Mouse (Mus musculus) E14TG2a.4 (cell line): ENCODE measurements around the gene Armc3.
A peak's percentile ranks its signal among the peaks of the same experiment; 100 is the strongest.

Source experiments
- H3K27me3 ChIP-seq: 2 replicates; pipeline ENCODE4 v1.6.1; 2014; ENCODE audit warnings: low read length, control low read depth; ENCODE audit not compliant: insufficient read depth
- H3K36me3 ChIP-seq: 2 replicates; pipeline ENCODE4 v1.6.1; 2014; ENCODE audit warnings: low read length, control low read depth; ENCODE audit not compliant: insufficient read depth
- H3K4me1 ChIP-seq: replicated peaks from 2 replicates; pipeline ENCODE4 v1.6.1; 2014; ENCODE audit warnings: low read depth, low read length, control low read depth
- H3K4me3 ChIP-seq: replicated peaks from 2 replicates; pipeline ENCODE4 v1.5.1; 2014; ENCODE audit warnings: mild to moderate bottlenecking, low read length
- H3K9me3 ChIP-seq: 2 replicates; pipeline ENCODE4 v1.6.1; 2014; ENCODE audit warnings: low read length, control low read depth
- CTCF ChIP-seq: conservative IDR thresholded peaks from 2 replicates; pipeline ENCODE4 v1.5.1; 2014; ENCODE audit warnings: low read length
- NANOG ChIP-seq: IDR thresholded peaks from 2 replicates; pipeline ENCODE4 v1.6.1; 2014; ENCODE audit warnings: borderline replicate concordance, low read length, mixed read lengths
- POU5F1 ChIP-seq: IDR thresholded peaks from 2 replicates; pipeline ENCODE4 v1.6.1; 2014; ENCODE audit warnings: low read length, borderline replicate concordance

Armc3 gene

DNA sequence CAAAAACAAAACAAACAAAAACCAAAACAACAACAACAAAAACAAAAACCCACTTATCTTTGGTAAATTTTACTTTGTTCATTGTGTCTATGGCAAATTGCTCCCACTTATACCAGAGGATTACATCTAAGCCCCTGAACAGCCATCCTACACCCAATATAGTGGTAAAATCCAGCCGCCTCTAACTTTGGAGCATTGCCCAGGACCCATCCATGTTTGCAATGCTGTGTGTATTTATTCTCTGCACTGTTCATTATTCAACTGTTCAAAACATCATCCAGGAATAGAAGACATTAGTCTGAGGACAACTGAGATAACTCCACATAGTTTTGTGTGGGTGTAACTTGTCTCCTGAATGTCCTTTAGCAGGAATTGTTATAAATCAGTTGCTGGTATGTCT lies 1.0 kb downstream of the Armc3 start:
- no peaks in the 10 kb centered on the region for H3K36me3 ChIP-seq
- H3K4me3 ChIP-seq, result no peak overlapping the region
- TF ChIP-seq POU5F1 (no peak), CTCF (no peak), NANOG (no peak)
- peaks cover 20% of the 10 kb centered on the region for H3K9me3 ChIP-seq
- H3K27me3 ChIP-seq, result 0 out of 2 replicates have a peak, but pooled peaks cover 4% of the 10 kb centered on the region
- H3K4me1 ChIP-seq, result peaks cover 13% of the 10 kb centered on the region

DNA sequence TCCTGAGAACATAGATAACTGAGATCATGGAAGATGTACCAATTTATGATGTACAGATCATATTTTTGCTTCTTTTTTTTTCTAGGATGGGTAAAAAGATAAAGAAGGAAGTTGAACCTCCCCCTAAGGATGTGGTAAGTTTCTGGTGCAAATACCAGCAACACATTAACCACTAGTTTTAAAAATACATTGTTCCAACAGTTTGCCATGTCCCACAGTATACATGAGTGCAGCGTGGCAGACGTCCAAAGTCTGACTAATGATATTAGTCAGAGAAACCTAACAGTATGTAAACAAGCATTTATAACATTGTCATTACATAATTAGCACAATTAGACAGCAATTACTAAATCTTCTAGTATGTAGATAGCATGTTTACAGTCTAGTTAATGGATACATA lies 2.6 kb downstream of the Armc3 start:
- no peak overlapping the region for H3K4me3 ChIP-seq
- peaks cover 13% of the 10 kb centered on the region for H3K4me1 ChIP-seq
- peaks cover 20% of the 10 kb centered on the region for H3K9me3 ChIP-seq
- no peak for TF ChIP-seq CTCF
- no peak for TF ChIP-seq POU5F1
- TF ChIP-seq NANOG, result no peak
- H3K27me3 ChIP-seq, result 0 out of 2 replicates have a peak, but pooled peaks cover 4% of the 10 kb centered on the region
- no peaks in the 10 kb centered on the region for H3K36me3 ChIP-seq

DNA sequence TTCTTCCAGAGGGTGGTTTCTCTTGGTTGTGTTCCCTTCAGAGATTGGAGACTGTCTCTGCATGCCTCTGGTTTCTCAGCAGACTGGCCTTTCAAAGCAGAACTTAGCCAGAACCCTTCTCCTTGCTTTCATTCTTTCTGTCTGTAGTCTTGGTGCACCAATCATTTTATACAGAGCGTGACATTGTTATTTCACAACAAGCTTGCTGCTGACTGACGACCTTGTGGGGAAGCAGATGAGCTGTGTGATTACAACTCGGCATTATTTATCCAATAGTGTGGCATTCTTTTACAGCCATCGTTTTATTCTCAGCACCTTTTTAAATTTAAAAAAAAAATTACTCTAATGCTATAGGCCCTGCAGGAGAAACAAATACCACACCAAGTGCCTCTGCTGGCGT lies 35.2 kb downstream of the Armc3 start:
- Histone ChIP-seq H3K9me3 (peaks cover 25% of the 10 kb centered on the region), H3K36me3 (no peaks in the 10 kb centered on the region), H3K4me3 (no peak overlapping the region), H3K27me3 (no peaks in the 10 kb centered on the region), H3K4me1 (no peaks in the 10 kb centered on the region; the same call in 1 of the 2 replicates)
- no peak for TF ChIP-seq CTCF
- TF ChIP-seq NANOG, result no peak
- TF ChIP-seq POU5F1, result no peak

DNA sequence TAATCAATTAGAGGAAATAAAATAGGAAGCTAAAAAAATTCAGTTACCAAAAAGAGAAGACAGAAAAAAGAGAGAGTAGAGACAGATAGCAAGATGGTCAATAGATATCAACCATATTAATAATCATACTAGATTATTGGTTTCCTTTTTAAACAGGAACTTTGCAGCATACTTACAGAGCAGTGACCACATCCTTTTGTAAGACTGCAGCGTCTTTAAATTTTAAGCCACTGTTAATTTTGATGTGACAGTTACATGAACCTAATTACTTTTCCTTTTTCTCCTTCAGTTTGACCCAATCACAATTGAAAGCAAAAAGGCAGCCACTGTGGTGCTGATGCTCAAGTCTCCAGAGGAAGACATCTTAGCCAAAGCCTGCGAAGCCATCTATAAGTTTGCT lies 36.1 kb downstream of the Armc3 start:
- no peaks in the 10 kb centered on the region; the same call in 1 of the 2 replicates for H3K4me1 ChIP-seq
- TF ChIP-seq POU5F1 (no peak), CTCF (no peak), NANOG (no peak)
- no peaks in the 10 kb centered on the region for H3K36me3 ChIP-seq
- peaks cover 22% of the 10 kb centered on the region for H3K9me3 ChIP-seq
- H3K27me3 ChIP-seq, result no peaks in the 10 kb centered on the region
- no peak overlapping the region for H3K4me3 ChIP-seq

DNA sequence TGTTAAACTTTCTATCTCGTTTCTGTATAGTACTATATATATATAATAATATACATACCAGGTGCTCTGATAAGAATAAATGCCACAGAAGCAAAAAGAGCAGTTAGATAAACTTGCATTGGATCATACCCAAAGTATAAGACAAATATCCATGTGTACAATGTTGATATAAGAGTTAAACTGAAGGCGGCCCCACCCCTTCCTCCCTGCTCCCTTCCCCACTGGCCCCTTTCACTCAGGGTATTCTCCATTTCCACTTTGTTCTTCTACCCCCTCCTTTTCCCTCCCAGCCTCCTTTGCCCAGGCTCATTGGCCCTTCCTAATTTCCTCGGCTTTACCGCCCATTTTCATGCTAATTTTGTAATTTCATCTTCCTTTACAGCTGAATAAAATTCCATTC lies 36.5 kb downstream of the Armc3 start:
- TF ChIP-seq POU5F1, result no peak
- TF ChIP-seq NANOG, result no peak
- TF ChIP-seq CTCF, result no peak
- H3K4me1 ChIP-seq, result no peaks in the 10 kb centered on the region; the same call in 1 of the 2 replicates
- H3K36me3 ChIP-seq, result no peaks in the 10 kb centered on the region
- no peaks in the 10 kb centered on the region for H3K27me3 ChIP-seq
- peaks cover 22% of the 10 kb centered on the region for H3K9me3 ChIP-seq
- H3K4me3 ChIP-seq, result no peak overlapping the region

DNA sequence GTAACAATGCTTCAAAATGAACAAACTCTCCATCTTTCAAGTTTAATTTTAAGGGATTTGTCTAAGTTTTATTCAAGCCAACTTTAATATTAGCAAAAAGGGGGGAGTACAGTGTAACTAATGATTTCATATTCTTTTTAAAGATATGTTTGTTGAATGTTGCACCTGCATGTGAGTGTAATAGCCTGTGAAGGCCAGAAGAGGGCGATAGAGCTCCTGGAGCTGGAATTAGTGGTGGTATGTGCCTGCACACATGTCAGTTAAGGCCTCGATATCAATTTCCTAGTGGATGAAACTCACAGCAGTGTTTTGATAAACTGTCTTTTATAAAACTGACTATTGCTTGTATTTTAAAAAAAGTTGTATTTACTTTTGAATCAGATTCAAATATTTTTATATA lies 39.7 kb downstream of the Armc3 start:
- Histone ChIP-seq H3K9me3 (no peaks in the 10 kb centered on the region), H3K4me3 (no peak overlapping the region), H3K36me3 (no peaks in the 10 kb centered on the region), H3K4me1 (no peaks in the 10 kb centered on the region; the same call in 1 of the 2 replicates), H3K27me3 (no peaks in the 10 kb centered on the region)
- TF ChIP-seq NANOG, result no peak
- TF ChIP-seq POU5F1, result no peak
- TF ChIP-seq CTCF, result peak; percentile 95

DNA sequence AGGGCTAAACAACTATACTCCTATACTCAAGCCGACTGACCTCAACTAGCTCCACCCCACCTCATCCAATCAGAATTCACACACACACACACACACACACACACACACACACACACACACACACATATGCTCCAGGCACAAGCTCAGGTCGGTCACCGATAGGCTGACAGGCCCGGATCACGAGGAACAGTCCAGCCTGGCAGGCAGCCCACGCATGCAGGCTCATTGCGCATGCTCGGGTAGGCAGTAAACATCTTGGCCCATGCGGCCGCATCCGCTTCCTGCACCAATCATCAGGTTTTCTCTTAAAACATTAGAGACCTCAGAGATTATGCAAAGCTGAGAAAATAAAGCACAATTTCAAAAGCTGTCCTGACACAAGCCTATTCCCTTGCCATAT lies 50.5 kb downstream of the Armc3 start:
- Histone ChIP-seq H3K4me1 (no peaks in the 10 kb centered on the region), H3K27me3 (no peaks in the 10 kb centered on the region), H3K9me3 (peaks cover 3% of the 10 kb centered on the region; the same call in 1 of the 2 replicates), H3K36me3 (no peaks in the 10 kb centered on the region), H3K4me3 (no peak overlapping the region)
- TF ChIP-seq NANOG (no peak), CTCF (no peak), POU5F1 (no peak)

DNA sequence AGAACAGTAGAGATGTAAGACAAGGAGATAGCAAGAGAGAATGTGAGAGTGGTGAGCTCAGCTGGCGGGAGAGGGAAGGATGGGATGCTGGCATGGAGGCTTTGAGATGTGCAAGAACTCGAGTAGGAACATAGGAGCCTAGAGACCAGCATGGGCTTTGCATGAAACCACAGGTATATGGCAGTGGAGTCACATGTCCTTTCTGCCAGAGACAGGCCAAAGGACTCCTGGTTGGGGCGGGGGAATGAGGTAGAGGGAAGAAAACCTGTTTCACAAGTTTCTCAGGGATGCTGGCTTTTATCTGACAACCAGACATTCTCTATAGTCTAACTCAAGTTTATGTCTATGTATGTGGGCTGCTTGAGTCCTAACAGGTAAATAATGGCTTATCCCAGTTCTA lies 55.9 kb downstream of the Armc3 start:
- Histone ChIP-seq H3K9me3 (0 out of 2 replicates have a peak, but pooled peaks cover 13% of the 10 kb centered on the region), H3K27me3 (no peaks in the 10 kb centered on the region), H3K36me3 (no peaks in the 10 kb centered on the region), H3K4me3 (no peak overlapping the region), H3K4me1 (no peaks in the 10 kb centered on the region)
- TF ChIP-seq POU5F1 (no peak), NANOG (no peak), CTCF (no peak)

DNA sequence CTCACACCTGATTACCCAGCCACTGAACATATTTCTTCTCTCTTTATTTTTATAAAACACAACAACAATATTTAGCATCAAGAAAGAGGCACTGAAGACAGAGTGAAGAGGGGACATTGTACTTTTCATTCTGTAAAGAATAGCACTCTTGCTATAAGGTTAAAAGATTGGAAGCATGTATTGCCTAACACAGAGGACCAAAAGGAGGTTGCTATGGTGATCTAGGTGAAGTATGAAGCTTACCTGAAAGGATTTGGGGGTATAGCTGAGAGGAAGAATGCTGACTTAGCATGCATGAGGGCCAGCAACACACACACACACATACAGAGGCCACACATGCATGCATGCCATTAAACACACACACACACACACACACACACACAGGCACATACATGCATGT lies 58.2 kb downstream of the Armc3 start:
- TF ChIP-seq POU5F1, result no peak
- TF ChIP-seq CTCF, result no peak
- TF ChIP-seq NANOG, result no peak
- Histone ChIP-seq H3K4me1 (no peaks in the 10 kb centered on the region), H3K9me3 (0 out of 2 replicates have a peak, but pooled peaks cover 13% of the 10 kb centered on the region), H3K36me3 (no peaks in the 10 kb centered on the region), H3K27me3 (no peaks in the 10 kb centered on the region), H3K4me3 (no peak overlapping the region)
